Mouse (Mus musculus) myocyte (in vitro differentiated cells): ENCODE measurements around the gene Rnd2. TPM values are rescaled to one million over a fixed set of nuclear protein-coding genes. Genes with fewer than 3 reads are reported as not detected.
"Not testable (repeated sequence)": the region's sequence is repeated elsewhere in the genome, so short reads cannot be mapped to it uniquely, and the experiment has no call there.

Source experiments
- H3K27me3 ChIP-seq: one replicate; pipeline ENCODE4 v1.6.1; 2011; ENCODE audit not compliant: control insufficient read depth, insufficient read depth, insufficient read length
- H3K36me3 ChIP-seq: one replicate; pipeline ENCODE4 v1.6.1; 2011; ENCODE audit not compliant: control insufficient read depth, insufficient read depth
- H3K4me2 ChIP-seq: one replicate; pipeline ENCODE4 v1.6.1; 2011; ENCODE audit warnings: low read depth, control low read depth
- H3K4me3 ChIP-seq: one replicate; pipeline ENCODE4 v1.5.1; 2011; ENCODE audit warnings: mild to moderate bottlenecking, control low read depth, moderate library complexity
- H3K79me2 ChIP-seq: one replicate; pipeline ENCODE4 v1.6.1; 2011; ENCODE audit not compliant: control insufficient read depth, insufficient read depth
- H3ac ChIP-seq: one replicate; pipeline ENCODE4 v1.6.1; 2011; ENCODE audit not compliant: control insufficient read depth, insufficient read length
- CEBPB ChIP-seq: IDR thresholded peaks from 2 replicates; pipeline ENCODE4 v1.6.1; 2011; ENCODE audit warnings: mild to moderate bottlenecking, moderate library complexity; ENCODE audit not compliant: poor library complexity, insufficient read depth, severe bottlenecking
- E2F4 ChIP-seq: IDR thresholded peaks from one replicate; pipeline ENCODE4 v1.6.1; 2011; ENCODE audit warnings: mild to moderate bottlenecking, control low read depth, moderate library complexity; ENCODE audit not compliant: insufficient read depth
- MAX ChIP-seq: IDR thresholded peaks from one replicate; pipeline ENCODE4 v1.6.1; 2011; ENCODE audit warnings: low read depth, mild to moderate bottlenecking, control low read depth
- MYOD1 ChIP-seq, 3 experiments: IDR thresholded peaks; one replicate each; pipeline ENCODE4 v1.6.1; 2011; ENCODE audit warnings: control low read depth in 2 of 3, low read depth in 2 of 3, mild to moderate bottlenecking in 2 of 3, moderate library complexity in 1 of 3; ENCODE audit not compliant: insufficient read length in 2 of 3, control insufficient read depth in 1 of 3
- MYOG ChIP-seq, 3 experiments: IDR thresholded peaks; one replicate each; pipeline ENCODE4 v1.6.1; 2011; ENCODE audit warnings: control low read depth in 2 of 3, low read depth in 2 of 3, mild to moderate bottlenecking in 2 of 3; ENCODE audit not compliant: insufficient read length in 2 of 3, control insufficient read depth in 1 of 3, insufficient read depth in 1 of 3
- POLR2A ChIP-seq: IDR thresholded peaks from one replicate; pipeline ENCODE4 v1.6.1; 2011; ENCODE audit warnings: low read depth, mild to moderate bottlenecking, control low read depth, moderate library complexity; ENCODE audit not compliant: insufficient read length
- POLR2AphosphoS2 ChIP-seq: IDR thresholded peaks from one replicate; pipeline ENCODE4 v1.6.1; 2011; ENCODE audit warnings: low read depth, control low read depth; ENCODE audit not compliant: insufficient read length
- REST ChIP-seq: IDR thresholded peaks from one replicate; pipeline ENCODE4 v1.6.1; 2011; ENCODE audit warnings: mild to moderate bottlenecking, control low read depth, moderate library complexity; ENCODE audit not compliant: insufficient read depth, insufficient read length
- SRF ChIP-seq: IDR thresholded peaks from one replicate; pipeline ENCODE4 v1.6.1; 2011; ENCODE audit warnings: low read depth; ENCODE audit not compliant: control insufficient read depth, insufficient read length
- TCF12 ChIP-seq: IDR thresholded peaks from one replicate; pipeline ENCODE4 v1.6.1; 2011; ENCODE audit warnings: mild to moderate bottlenecking, control low read depth; ENCODE audit not compliant: poor library complexity, insufficient read depth, severe bottlenecking
- TCF3 ChIP-seq: IDR thresholded peaks from one replicate; pipeline ENCODE4 v1.6.1; 2011; ENCODE audit warnings: low read depth, control low read depth; ENCODE audit not compliant: insufficient read length
- USF1 ChIP-seq: IDR thresholded peaks from one replicate; pipeline ENCODE4 v1.6.1; 2011; ENCODE audit warnings: low read depth, mild to moderate bottlenecking, control low read depth, moderate library complexity
- polyA plus RNA-seq: library from polyadenylated mRNA; unstranded; fragments of >200 nt; fragmentation: generic; extraction: Trizol; gene quantifications from one replicate; pipeline ENCODE4 v1.2.1, GENCODE M21; 2012; ENCODE audit warnings: missing spikeins

Gene Rnd2
- polyA plus RNA-seq, 1 experiment: 20.9 TPM

GRCm38 (mm10) chr11:101436916-101437315, 27.9 kb upstream of the Rnd2 start:
- H3ac ChIP-seq: no peak overlapping the region
- H3K4me2 ChIP-seq: no peak overlapping the region
- no peaks in the 10 kb centered on the region for H3K79me2 ChIP-seq
- no peaks in the 10 kb centered on the region for H3K36me3 ChIP-seq
- H3K27me3 ChIP-seq: no peaks in the 10 kb centered on the region
- H3K4me3 ChIP-seq: no peak overlapping the region
- TF ChIP-seq TCF12 (no peak), POLR2AphosphoS2 (no peak), MYOG (IDR thresholded peaks at IDR 0.05; ENCODE audit: control insufficient read depth in 1 of 3, insufficient read depth in 1 of 3, insufficient read length in 2 of 3, low read depth in 2 of 3) (no peak), POLR2A (no peak), REST (no peak), TCF3 (no peak), MYOD1 (IDR thresholded peaks at IDR 0.05; ENCODE audit: control insufficient read depth in 1 of 3, insufficient read length in 2 of 3, low read depth in 2 of 3) (no peak), SRF (no peak), E2F4 (no peak), MAX (no peak), CEBPB (no peak), USF1 (no peak)

- H3K79me2 ChIP-seq, H3K4me3 ChIP-seq, H3K4me2 ChIP-seq, H3ac ChIP-seq, H3K36me3 ChIP-seq, H3K27me3 ChIP-seq: not testable (repeated sequence)
Measured at GRCm38 (mm10) chr11:101438006-101438405, 26.8 kb upstream of the Rnd2 start.

GRCm38 (mm10) chr11:101441450-101442126, 23.2 kb upstream of the Rnd2 start:
- H3K4me2 ChIP-seq: peak overlapping the region; percentile 47
- H3K27me3 ChIP-seq: not testable (repeated sequence)
- H3K4me3 ChIP-seq: peak overlapping the region; percentile 97
- peaks cover 28% of the 10 kb centered on the region for H3K79me2 ChIP-seq
- H3ac ChIP-seq: peak overlapping the region; percentile 7
- H3K36me3 ChIP-seq: peaks cover 34% of the 10 kb centered on the region

- peak within 1 kb of the TSS; percentile 7 for H3ac ChIP-seq
- H3K27me3 ChIP-seq: no peaks in the 10 kb centered on the region
- H3K79me2 ChIP-seq: peaks cover 28% of the 10 kb centered on the region
- peak within 1 kb of the TSS; percentile 97 for H3K4me3 ChIP-seq
- H3K4me2 ChIP-seq: peak within 1 kb of the TSS; percentile 99
- H3K36me3 ChIP-seq: peaks cover 34% of the 10 kb centered on the region
- TF ChIP-seq POLR2AphosphoS2 (peak; percentile 88), MAX (no peak), USF1 (no peak), SRF (peak; percentile 73), MYOD1 (IDR thresholded peaks at IDR 0.05; ENCODE audit: control insufficient read depth in 1 of 3, insufficient read length in 2 of 3, low read depth in 2 of 3) (peak in 1 of 3 experiments; percentile 22), POLR2A (peak; percentile 90), MYOG (IDR thresholded peaks at IDR 0.05; ENCODE audit: control insufficient read depth in 1 of 3, insufficient read depth in 1 of 3, insufficient read length in 2 of 3, low read depth in 2 of 3) (peak in 1 of 3 experiments; percentile 25), REST (no peak)
Measured at GRCm38 (mm10) chr11:101442127-101442693, 22.6 kb upstream of the Rnd2 start, which contains the start of gene Rpl27. Rpl27 (plus strand) TSS chr11:101442298.

GRCm38 (mm10) chr11:101442760-101443159, 22.0 kb upstream of the Rnd2 start:
- Histone ChIP-seq H3K27me3 (no peaks in the 10 kb centered on the region), H3K79me2 (peaks cover 28% of the 10 kb centered on the region), H3ac (peak overlapping the region; percentile 7), H3K4me2 (peak overlapping the region; percentile 99), H3K4me3 (peak overlapping the region; percentile 97), H3K36me3 (peaks cover 34% of the 10 kb centered on the region)
- TF ChIP-seq TCF12: no peak
- no peak for TF ChIP-seq E2F4
- no peak for TF ChIP-seq USF1
- TF ChIP-seq MYOG (IDR thresholded peaks at IDR 0.05; ENCODE audit: control insufficient read depth in 1 of 3, insufficient read depth in 1 of 3, insufficient read length in 2 of 3, low read depth in 2 of 3): no peak
- no peak for TF ChIP-seq SRF
- TF ChIP-seq POLR2AphosphoS2: no peak
- TF ChIP-seq MAX: no peak

GRCm38 (mm10) chr11:101446319-101446718, 18.5 kb upstream of the Rnd2 start:
- TF ChIP-seq POLR2A: peak; percentile 24
- no peak for TF ChIP-seq E2F4
- peak; percentile 95 for TF ChIP-seq POLR2AphosphoS2
- TF ChIP-seq MAX: no peak
- peaks cover 28% of the 10 kb centered on the region for H3K79me2 ChIP-seq
- H3K27me3 ChIP-seq: no peaks in the 10 kb centered on the region
- H3K36me3 ChIP-seq: peaks cover 34% of the 10 kb centered on the region
- no peak overlapping the region for H3ac ChIP-seq
- no peak overlapping the region for H3K4me2 ChIP-seq
- H3K4me3 ChIP-seq: no peak overlapping the region

GRCm38 (mm10) chr11:101446860-101447259, 17.9 kb upstream of the Rnd2 start:
- not testable (repeated sequence) for H3K27me3 ChIP-seq, H3K4me3 ChIP-seq, H3ac ChIP-seq, H3K4me2 ChIP-seq
- H3K36me3 ChIP-seq: peaks cover 34% of the 10 kb centered on the region
- peaks cover 28% of the 10 kb centered on the region for H3K79me2 ChIP-seq
